Mouse (Mus musculus): Measurements from ENCODE around the gene Pla2g15. TPM values are rescaled to one million over a fixed set of nuclear protein-coding genes. Genes with fewer than 3 reads are reported as not detected.

Pla2g15 gene
- total and polyA plus RNA-seq, 3 experiments: 6.5 to 8.6 (median 8.0) TPM

DNA sequence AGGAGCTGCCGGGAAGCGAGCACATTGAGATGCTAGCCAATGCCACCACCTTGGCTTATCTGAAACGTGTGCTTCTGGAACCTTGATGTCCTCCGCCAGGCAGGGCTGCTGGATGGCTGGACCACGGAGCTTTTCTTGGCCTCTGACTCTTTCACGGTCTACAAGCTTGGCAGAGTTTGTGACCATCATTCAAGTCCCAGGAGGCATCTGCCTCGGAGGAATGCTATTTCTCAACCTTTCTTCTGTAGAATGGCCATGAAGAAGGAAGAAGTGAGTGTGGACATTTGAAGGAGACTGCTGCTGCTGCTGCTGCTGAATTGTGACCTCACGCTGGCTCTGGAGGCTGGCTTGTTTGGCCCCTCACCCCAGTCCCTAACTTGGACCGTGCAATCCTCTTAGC lies 13.1 kb downstream of the Pla2g15 start:
- 79% methylated on average over 9 of the region's 9 CpGs for WGBS
- intact Hi-C loops (cut with DNase I): no loop called here
- no peaks in the 10 kb centered on the region for H3K36me3 ChIP-seq (ENCODE audit: control insufficient read depth, insufficient read depth, low read length)

DNA sequence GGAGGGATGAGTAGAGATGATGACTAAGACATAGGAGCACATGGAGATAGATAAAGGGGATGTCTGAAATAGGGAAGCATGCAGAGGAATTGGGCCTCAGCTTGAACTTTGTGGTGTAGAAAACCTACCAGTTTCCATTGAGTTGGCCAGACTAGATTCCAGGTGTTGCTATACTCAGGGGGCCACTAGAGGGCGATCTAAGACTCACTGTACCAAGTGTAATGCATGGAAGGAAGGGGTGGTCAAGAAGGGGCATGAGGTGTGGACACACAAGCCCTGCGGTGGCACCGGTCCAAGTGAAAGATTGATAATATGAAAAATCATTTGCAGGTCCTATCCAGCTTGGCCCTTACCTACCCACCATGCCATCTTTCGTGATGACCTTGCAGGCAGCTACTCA lies 15.3 kb downstream of the Pla2g15 start:
- 41% methylated on average over 4 of the region's 4 CpGs for WGBS
- H3K79me2 ChIP-seq (replicated peaks; ENCODE audit: control insufficient read depth, insufficient read depth, low read length): no peaks in the 10 kb centered on the region
- TF ChIP-seq EP300 (IDR thresholded peaks at IDR 0.05; ENCODE audit: insufficient read depth, low read depth, low read length) (no peak), POLR2A (IDR thresholded peaks at IDR 0.05; ENCODE audit: insufficient read depth, low read depth, low read length) (no peak), CTCF (IDR thresholded peaks at IDR 0.05) (peak; percentile 92)
- no peaks in the 10 kb centered on the region for H3K36me3 ChIP-seq (ENCODE audit: control insufficient read depth, insufficient read depth, low read length)
- no peaks in the 10 kb centered on the region for H3K27me3 ChIP-seq (ENCODE audit: control insufficient read depth, insufficient read depth, low read length)
- H3K9ac ChIP-seq (ENCODE audit: low read depth, low read length): no peak overlapping the region
- no peaks in the 10 kb centered on the region; the same call in 1 of the 2 replicates for H3K4me1 ChIP-seq (ENCODE audit: control insufficient read depth, insufficient read depth, low read length)
- peak; percentile 65 to 76 for DNase-seq
- H3K4me3 ChIP-seq: no peak overlapping the region
- H3K27ac ChIP-seq: no peak overlapping the region
- intact Hi-C loops (cut with DNase I): loop anchor here (2.0 kb wide), 1 partner anchor 33 kb away; no protein-coding TSS in a partner anchor

More for the DNA sequence above, 13.1 kb downstream of the Pla2g15 start:
- no peak overlapping the region for H3K27ac ChIP-seq
- TF ChIP-seq EP300 (IDR thresholded peaks at IDR 0.05; ENCODE audit: insufficient read depth, low read depth, low read length) (no peak), CTCF (IDR thresholded peaks at IDR 0.05) (no peak), POLR2A (IDR thresholded peaks at IDR 0.05; ENCODE audit: insufficient read depth, low read depth, low read length) (no peak)
- H3K9ac ChIP-seq (ENCODE audit: low read depth, low read length): no peak overlapping the region
- DNase-seq: peak in 1 of 2 experiments; percentile 10
- H3K27me3 ChIP-seq (ENCODE audit: control insufficient read depth, insufficient read depth, low read length): no peaks in the 10 kb centered on the region
- H3K79me2 ChIP-seq (replicated peaks; ENCODE audit: control insufficient read depth, insufficient read depth, low read length): no peaks in the 10 kb centered on the region
- no peaks in the 10 kb centered on the region; the same call in 1 of the 2 replicates for H3K4me1 ChIP-seq (ENCODE audit: control insufficient read depth, insufficient read depth, low read length)
- H3K4me3 ChIP-seq: no peak overlapping the region

DNA sequence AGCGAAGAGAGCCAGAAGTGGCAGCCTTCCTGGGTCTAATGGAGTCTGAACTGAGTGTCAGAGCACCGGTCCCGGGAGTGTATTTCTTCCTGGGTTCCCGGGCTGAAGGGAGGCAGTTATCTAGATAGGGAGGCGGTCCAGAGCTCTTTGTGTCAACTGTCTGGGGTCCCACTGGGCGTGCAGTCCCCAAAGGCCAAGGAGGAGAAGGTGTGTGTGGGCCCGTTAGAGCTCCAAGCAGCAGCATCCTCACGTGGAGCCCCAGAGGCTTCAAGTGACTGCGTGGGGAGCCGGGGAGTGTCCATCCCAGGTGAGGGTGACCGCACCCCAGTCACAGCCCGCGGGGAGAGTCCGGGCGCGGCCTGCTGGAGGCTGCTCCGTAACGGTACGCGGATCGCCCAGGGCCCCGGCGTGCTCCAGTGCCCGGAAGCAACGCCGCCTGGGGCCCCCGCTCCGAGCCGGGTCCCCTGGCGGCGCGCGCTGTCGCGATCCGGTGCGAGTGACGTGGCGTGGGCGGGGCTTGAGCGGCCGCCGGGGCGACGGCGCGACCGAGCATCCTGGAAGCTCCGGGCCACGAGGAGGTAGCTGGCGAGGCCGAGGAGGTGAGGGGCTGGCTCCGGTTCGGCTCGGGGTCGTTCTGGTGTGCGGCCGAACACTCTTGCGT lies 18.3 kb downstream of the Pla2g15 start, which contains the start of gene Slc7a6:
TSS of gene Slc7a6 (plus strand) at position 502 of the 661 bp plus-strand sequence.
- Histone ChIP-seq H3K27ac (peak within 1 kb of the TSS; percentile 73), H3K9ac (ENCODE audit: low read depth, low read length) (peak within 1 kb of the TSS; percentile 78), H3K4me1 (ENCODE audit: control insufficient read depth, insufficient read depth, low read length) (no peaks in the 10 kb centered on the region; the same call in 1 of the 2 replicates), H3K79me2 (replicated peaks; ENCODE audit: control insufficient read depth, insufficient read depth, low read length) (no peaks in the 10 kb centered on the region), H3K36me3 (ENCODE audit: control insufficient read depth, insufficient read depth, low read length) (no peaks in the 10 kb centered on the region), H3K4me3 (peak within 1 kb of the TSS; percentile 87), H3K27me3 (ENCODE audit: control insufficient read depth, insufficient read depth, low read length) (no peaks in the 10 kb centered on the region)
- under 1% methylated on average over 59 of the region's 59 CpGs for WGBS
- intact Hi-C loops (cut with DNase I): loop anchor here (2.0 kb wide), 2 partner anchors 28 to 42 kb away; partner anchors contain the start of genes Prmt7 and Slc7a6os
- TF ChIP-seq CTCF (IDR thresholded peaks at IDR 0.05) (peak; percentile 48), POLR2A (IDR thresholded peaks at IDR 0.05; ENCODE audit: insufficient read depth, low read depth, low read length) (no peak; the same call in 1 of the 2 replicates)
- peak; percentile 92 to 93 for DNase-seq

DNA sequence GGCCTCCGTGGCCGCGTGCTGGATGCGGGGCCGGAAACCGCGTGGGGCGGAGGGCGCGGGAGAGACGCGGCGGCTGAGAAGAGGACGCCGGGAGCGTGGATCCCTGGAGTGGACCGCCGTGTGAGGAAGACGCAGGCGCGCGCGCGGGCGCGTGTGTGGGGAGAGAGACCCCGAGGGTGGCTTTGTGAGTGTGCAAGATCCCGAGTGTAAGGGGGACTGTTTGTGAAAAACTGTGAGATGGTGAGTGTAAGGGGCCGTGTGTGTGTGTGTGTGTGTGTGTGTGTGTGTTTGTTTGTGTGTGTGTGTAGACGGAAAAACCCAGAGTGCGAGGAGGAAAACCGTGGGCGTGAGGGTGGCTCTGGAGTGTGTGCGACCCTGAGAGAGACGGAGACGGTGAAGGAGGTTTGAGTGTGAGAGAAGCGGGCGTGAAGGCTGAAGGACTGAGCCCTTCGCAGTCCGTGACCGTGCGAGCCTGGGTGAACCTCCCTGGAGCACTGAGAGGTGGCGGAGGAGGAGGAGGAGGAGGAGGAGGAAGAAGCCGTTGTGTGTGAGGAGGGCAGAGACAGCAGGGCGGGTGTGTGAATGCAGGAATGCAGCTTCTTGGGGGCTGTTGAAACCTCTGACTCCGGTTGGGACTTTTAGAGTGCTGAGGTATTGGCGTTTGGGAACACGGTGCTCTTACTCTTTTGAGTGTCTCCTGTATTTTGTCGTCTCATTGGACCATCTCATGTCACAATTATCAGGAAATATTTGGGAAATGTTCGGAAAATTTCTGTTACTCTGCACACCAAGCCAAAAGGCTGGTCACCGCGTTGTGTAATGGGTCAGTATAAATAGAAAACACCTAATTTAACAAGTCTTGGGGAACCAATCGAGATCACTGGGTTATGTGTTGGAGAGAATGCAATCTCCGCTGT lies 19.1 kb downstream of the Pla2g15 start:
- Histone ChIP-seq H3K27me3 (ENCODE audit: control insufficient read depth, insufficient read depth, low read length) (no peaks in the 10 kb centered on the region), H3K9ac (ENCODE audit: low read depth, low read length) (peak overlapping the region; percentile 78), H3K36me3 (ENCODE audit: control insufficient read depth, insufficient read depth, low read length) (no peaks in the 10 kb centered on the region), H3K4me1 (ENCODE audit: control insufficient read depth, insufficient read depth, low read length) (no peaks in the 10 kb centered on the region; the same call in 1 of the 2 replicates), H3K79me2 (replicated peaks; ENCODE audit: control insufficient read depth, insufficient read depth, low read length) (no peaks in the 10 kb centered on the region), H3K4me3 (peak overlapping the region; percentile 87), H3K27ac (peak overlapping the region; percentile 73)
- intact Hi-C loops (cut with DNase I): loop anchor here (2.0 kb wide), 2 partner anchors 28 to 42 kb away; partner anchors contain the start of genes Prmt7 and Slc7a6os
- WGBS: under 1% methylated on average over 53 of the region's 54 CpGs
- peak; percentile 58 to 67 for DNase-seq
- TF ChIP-seq POLR2A (IDR thresholded peaks at IDR 0.05; ENCODE audit: insufficient read depth, low read depth, low read length) (no peak), EP300 (IDR thresholded peaks at IDR 0.05; ENCODE audit: insufficient read depth, low read depth, low read length) (no peak), CTCF (IDR thresholded peaks at IDR 0.05) (no peak)

DNA sequence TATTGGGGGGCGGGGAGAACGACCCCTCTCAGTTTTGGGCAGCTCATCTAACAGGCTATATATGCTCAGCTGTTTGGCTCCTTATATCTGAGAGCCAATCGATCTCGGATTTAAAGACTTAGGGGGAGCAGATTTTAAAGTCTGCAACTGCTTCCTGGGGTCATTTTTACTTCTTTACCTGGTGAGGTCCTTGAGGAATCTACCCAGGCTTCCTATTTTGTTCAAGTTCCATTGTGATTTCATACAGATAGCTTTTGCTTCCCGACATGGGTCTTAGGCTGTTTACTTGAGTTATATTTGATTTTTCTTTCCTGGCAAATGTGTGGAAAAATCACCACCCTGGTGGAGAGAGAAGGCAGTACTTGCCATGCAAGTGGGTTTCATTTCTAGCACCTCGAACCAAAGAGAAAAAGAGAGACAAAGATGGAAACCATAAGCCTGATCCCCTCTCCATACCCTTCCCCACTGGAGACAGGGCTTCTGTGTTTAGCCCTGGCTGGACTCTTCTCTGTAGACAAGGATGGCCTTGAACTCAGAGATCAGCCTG lies 19.8 kb downstream of the Pla2g15 start:
- no peaks in the 10 kb centered on the region for H3K27me3 ChIP-seq (ENCODE audit: control insufficient read depth, insufficient read depth, low read length)
- peak overlapping the region; percentile 29; the same call in 1 of the 2 replicates for H3K9ac ChIP-seq (ENCODE audit: low read depth, low read length)
- intact Hi-C loops (cut with DNase I): loop anchor here (2.0 kb wide), 2 partner anchors 29 to 41 kb away; partner anchors contain the start of genes Prmt7 and Slc7a6os
- H3K27ac ChIP-seq: no peak overlapping the region
- no peaks in the 10 kb centered on the region for H3K79me2 ChIP-seq (replicated peaks; ENCODE audit: control insufficient read depth, insufficient read depth, low read length)
- WGBS: 27% methylated on average over 6 of the region's 6 CpGs
- peak overlapping the region; percentile 87 for H3K4me3 ChIP-seq
- no peaks in the 10 kb centered on the region for H3K36me3 ChIP-seq (ENCODE audit: control insufficient read depth, insufficient read depth, low read length)
- no peaks in the 10 kb centered on the region; the same call in 1 of the 2 replicates for H3K4me1 ChIP-seq (ENCODE audit: control insufficient read depth, insufficient read depth, low read length)
- TF ChIP-seq CTCF (IDR thresholded peaks at IDR 0.05) (peak; percentile 27; the same call in 1 of the 2 replicates), POLR2A (IDR thresholded peaks at IDR 0.05; ENCODE audit: insufficient read depth, low read depth, low read length) (no peak), EP300 (IDR thresholded peaks at IDR 0.05; ENCODE audit: insufficient read depth, low read depth, low read length) (no peak)
- peak in 1 of 2 experiments; percentile 6 for DNase-seq
